Mouse (Mus musculus) lung, postnatal 14 days (tissue): ENCODE results near the gene Ddx31.
A peak's percentile ranks its signal among the peaks of the same experiment; 100 is the strongest.

Experiments
- DNase-seq: peaks from one replicate; pipeline ENCODE4 v3.0.0; 2021

Gene Ddx31

GRCm38 (mm10) chr2:28840222-28840951 is at the start of gene Ddx31, which contains the start of gene Gtf3c4:
TSS of gene Ddx31 (plus strand) at chr2:28840406.
TSS of gene Gtf3c4 (minus strand) at chr2:28840360.
- DNase-seq: peak; percentile 96

GRCm38 (mm10) chr2:28792931-28793610 is 47.1 kb upstream of the Ddx31 start:
- peak; percentile 28 for DNase-seq

GRCm38 (mm10) chr2:28794623-28795022 is 45.6 kb upstream of the Ddx31 start:
- DNase-seq: no peak

GRCm38 (mm10) chr2:28796298-28796697 is 43.9 kb upstream of the Ddx31 start:
- DNase-seq: no peak

GRCm38 (mm10) chr2:28797490-28798106 is 42.6 kb upstream of the Ddx31 start:
- no peak for DNase-seq

- DNase-seq: no peak
These were observed 41.8 kb upstream of the Ddx31 start for GRCm38 (mm10) chr2:28798390-28798789.

GRCm38 (mm10) chr2:28799575-28799974 is 40.6 kb upstream of the Ddx31 start:
- DNase-seq: no peak

- DNase-seq: no peak
These were observed 36.8 kb upstream of the Ddx31 start for GRCm38 (mm10) chr2:28803406-28803805.

- DNase-seq: no peak
These were observed 31.4 kb upstream of the Ddx31 start for GRCm38 (mm10) chr2:28808841-28809240.

GRCm38 (mm10) chr2:28810260-28811013 is 29.8 kb upstream of the Ddx31 start:
- DNase-seq: no peak

GRCm38 (mm10) chr2:28818866-28819265 is 21.3 kb upstream of the Ddx31 start:
- no peak for DNase-seq

- DNase-seq: peak; percentile 21
These were observed 10.9 kb upstream of the Ddx31 start for GRCm38 (mm10) chr2:28829265-28829664.

- no peak for DNase-seq
These were observed 3.8 kb upstream of the Ddx31 start for GRCm38 (mm10) chr2:28836181-28836940.

GRCm38 (mm10) chr2:28839501-28840221 is 545 bp upstream of the Ddx31 start:
- no peak for DNase-seq

GRCm38 (mm10) chr2:28842042-28842441 is 1.8 kb downstream of the Ddx31 start:
- DNase-seq: no peak

- no peak for DNase-seq
These were observed 8.7 kb downstream of the Ddx31 start for GRCm38 (mm10) chr2:28848879-28849278.

GRCm38 (mm10) chr2:28852594-28852993 is 12.4 kb downstream of the Ddx31 start:
- no peak for DNase-seq

- DNase-seq: peak; percentile 13
These were observed 15.6 kb downstream of the Ddx31 start for GRCm38 (mm10) chr2:28855773-28856172.

GRCm38 (mm10) chr2:28859303-28859702 is 19.1 kb downstream of the Ddx31 start:
- DNase-seq: no peak

- DNase-seq: no peak
These were observed 20.6 kb downstream of the Ddx31 start for GRCm38 (mm10) chr2:28860678-28861423.

GRCm38 (mm10) chr2:28863857-28864256 is 23.7 kb downstream of the Ddx31 start:
- no peak for DNase-seq
